Mouse (Mus musculus): ENCODE results near the gene Nt5e.
"Not testable (repeated sequence)": the region's sequence is repeated elsewhere in the genome, so short reads cannot be mapped to it uniquely, and the experiment has no call there.

Gene Nt5e

GRCm38 (mm10) chr9:88326930-88327901, at the start of gene Nt5e:
Gene Nt5e (plus strand): TSS chr9:88327197.
- peak; percentile 21 for DNase-seq (ENCODE audit: low spot score)

- DNase-seq (ENCODE audit: low spot score): no peak
These were observed 49.4 kb upstream of the Nt5e start for GRCm38 (mm10) chr9:88277588-88277987.

- no peak for DNase-seq (ENCODE audit: low spot score)
These were observed 47.3 kb upstream of the Nt5e start for GRCm38 (mm10) chr9:88279728-88280127.

GRCm38 (mm10) chr9:88289568-88290168, 37.3 kb upstream of the Nt5e start:
- DNase-seq (ENCODE audit: low spot score): no peak

GRCm38 (mm10) chr9:88292836-88293370, 34.1 kb upstream of the Nt5e start:
- DNase-seq (ENCODE audit: low spot score): no peak

- DNase-seq (ENCODE audit: low spot score): peak; percentile 11
These were observed 31.2 kb upstream of the Nt5e start for GRCm38 (mm10) chr9:88295798-88296197.

- DNase-seq (ENCODE audit: low spot score): no peak
These were observed 30.7 kb upstream of the Nt5e start for GRCm38 (mm10) chr9:88296321-88296720.

GRCm38 (mm10) chr9:88297244-88297643, 29.8 kb upstream of the Nt5e start:
- not testable (repeated sequence) for DNase-seq (ENCODE audit: low spot score)

- no peak for DNase-seq (ENCODE audit: low spot score)
These were observed 28.9 kb upstream of the Nt5e start for GRCm38 (mm10) chr9:88297871-88298658.

- no peak for DNase-seq (ENCODE audit: low spot score)
These were observed 19.9 kb upstream of the Nt5e start for GRCm38 (mm10) chr9:88307019-88307618.

GRCm38 (mm10) chr9:88309127-88309526, 17.9 kb upstream of the Nt5e start:
- DNase-seq (ENCODE audit: low spot score): no peak

- no peak for DNase-seq (ENCODE audit: low spot score)
These were observed 7.8 kb upstream of the Nt5e start for GRCm38 (mm10) chr9:88319226-88319625.

GRCm38 (mm10) chr9:88324616-88325015, 2.4 kb upstream of the Nt5e start:
- DNase-seq (ENCODE audit: low spot score): no peak

GRCm38 (mm10) chr9:88328666-88329065, 1.7 kb downstream of the Nt5e start:
- no peak for DNase-seq (ENCODE audit: low spot score)

GRCm38 (mm10) chr9:88329166-88329748, 2.3 kb downstream of the Nt5e start:
- no peak for DNase-seq (ENCODE audit: low spot score)

- no peak for DNase-seq (ENCODE audit: low spot score)
These were observed 3.3 kb downstream of the Nt5e start for GRCm38 (mm10) chr9:88330316-88330715.

GRCm38 (mm10) chr9:88332447-88332846, 5.5 kb downstream of the Nt5e start:
- no peak for DNase-seq (ENCODE audit: low spot score)

- no peak for DNase-seq (ENCODE audit: low spot score)
These were observed 8.8 kb downstream of the Nt5e start for GRCm38 (mm10) chr9:88335839-88336238.

GRCm38 (mm10) chr9:88340819-88341218, 13.8 kb downstream of the Nt5e start:
- no peak for DNase-seq (ENCODE audit: low spot score)

GRCm38 (mm10) chr9:88342241-88342640, 15.2 kb downstream of the Nt5e start:
- no peak for DNase-seq (ENCODE audit: low spot score)

- peak; percentile 21 for DNase-seq (ENCODE audit: low spot score)
These were observed 15.7 kb downstream of the Nt5e start for GRCm38 (mm10) chr9:88342701-88343100.
